Mouse (Mus musculus) liver, embryonic 13.5 days (tissue): ENCODE results near the gene Map1b. TPM values are rescaled to one million over a fixed set of nuclear protein-coding genes. Genes with fewer than 3 reads are reported as not detected.

ENCODE experiments used
- ATAC-seq: fragments of 200-750 bp; cut with Nextera tagmentation; 2 replicates; pipeline ENCODE4 v1.8.0; 2017; ENCODE audit warnings: low read depth, mild to moderate bottlenecking, moderate number of reproducible peaks, moderate library complexity
- DNase-seq: peaks from one replicate; pipeline ENCODE4 v3.0.0; 2022
- H3K27ac ChIP-seq: fragments of 300-500 bp; sonication (generic); 2 replicates; pipeline ENCODE4 v1.5.1; 2015; ENCODE audit warnings: moderate library complexity, mild to moderate bottlenecking, inconsistent platforms
- H3K27me3 ChIP-seq: fragments of 300-500 bp; sonication (generic); 2 replicates; pipeline ENCODE4 v1.6.1; 2015; ENCODE audit warnings: mild to moderate bottlenecking, inconsistent platforms
- H3K36me3 ChIP-seq: fragments of 300-500 bp; sonication (generic); 2 replicates; pipeline ENCODE4 v1.6.1; 2015; ENCODE audit warnings: mild to moderate bottlenecking, inconsistent platforms
- H3K4me1 ChIP-seq: fragments of 300-500 bp; sonication (generic); replicated peaks from 2 replicates; pipeline ENCODE4 v1.6.1; 2015; ENCODE audit warnings: inconsistent platforms
- H3K4me2 ChIP-seq: fragments of 300-500 bp; sonication (generic); 2 replicates; pipeline ENCODE4 v1.6.1; 2015; ENCODE audit warnings: inconsistent platforms, mild to moderate bottlenecking, moderate library complexity
- H3K4me3 ChIP-seq: fragments of 300-500 bp; sonication (generic); replicated peaks from 2 replicates; pipeline ENCODE4 v1.5.1; 2015; ENCODE audit warnings: mild to moderate bottlenecking, inconsistent platforms
- H3K9ac ChIP-seq: fragments of 300-500 bp; sonication (generic); 2 replicates; pipeline ENCODE4 v1.6.1; 2015; ENCODE audit warnings: mild to moderate bottlenecking, inconsistent platforms
- H3K9me3 ChIP-seq: fragments of 300-500 bp; sonication (generic); replicated peaks from 2 replicates; pipeline ENCODE4 v1.6.1; 2016; ENCODE audit warnings: inconsistent platforms
- WGBS: fragments of 180-500 bp; shearing (Covaris S2); methylation state at CpG from one replicate; pipeline ENCODE4 v1.1.7; 2015; ENCODE audit not compliant: insufficient replicate concordance; 5-methylcytosine and 5-hydroxymethylcytosine counted together
- polyA plus RNA-seq: library from polyadenylated mRNA; unstranded; fragments of >200 nt; fragmentation: Nextera tagmentation; extraction: Ambion mirVana; gene quantifications from 2 replicates; pipeline ENCODE4 v1.2.1, GENCODE M21; 2015

Map1b gene
- polyA plus RNA-seq, 1 experiment from 2014 or later: 5.4 TPM

- Histone ChIP-seq H3K9ac (no peak overlapping the region), H3K9me3 (no peaks in the 10 kb centered on the region), H3K4me1 (no peaks in the 10 kb centered on the region), H3K4me2 (no peak overlapping the region), H3K4me3 (no peak overlapping the region), H3K36me3 (no peaks in the 10 kb centered on the region), H3K27me3 (no peaks in the 10 kb centered on the region), H3K27ac (no peak overlapping the region)
- ATAC-seq (no peak), DNase-seq (no peak)
- 68% methylated on average over 10 of the region's 10 CpGs for WGBS
Measured at GRCm38 (mm10) chr13:99484905-99485304, 31.4 kb downstream of the Map1b start.

GRCm38 (mm10) chr13:99483433-99483832 lies 32.9 kb downstream of the Map1b start:
- no peaks in the 10 kb centered on the region for H3K9me3 ChIP-seq
- H3K9ac ChIP-seq: no peak overlapping the region
- H3K4me2 ChIP-seq: no peak overlapping the region
- no peaks in the 10 kb centered on the region for H3K36me3 ChIP-seq
- no peak overlapping the region for H3K27ac ChIP-seq
- no peak for DNase-seq
- no peaks in the 10 kb centered on the region for H3K27me3 ChIP-seq
- no peak overlapping the region for H3K4me3 ChIP-seq
- no peaks in the 10 kb centered on the region for H3K4me1 ChIP-seq
- ATAC-seq: no peak

GRCm38 (mm10) chr13:99475488-99475887 lies 40.9 kb downstream of the Map1b start:
- Histone ChIP-seq H3K9ac (no peak overlapping the region), H3K4me1 (no peaks in the 10 kb centered on the region; the same call in 1 of the 2 replicates), H3K4me2 (no peak overlapping the region), H3K4me3 (no peak overlapping the region), H3K9me3 (no peaks in the 10 kb centered on the region), H3K27ac (no peak overlapping the region), H3K27me3 (no peaks in the 10 kb centered on the region), H3K36me3 (no peaks in the 10 kb centered on the region)
- ATAC-seq: no peak
- no peak for DNase-seq
- 7% methylated on average over 6 of the region's 6 CpGs for WGBS

- Histone ChIP-seq H3K9ac (no peak overlapping the region), H3K36me3 (no peaks in the 10 kb centered on the region), H3K4me2 (no peak overlapping the region), H3K4me1 (no peaks in the 10 kb centered on the region; the same call in 1 of the 2 replicates), H3K4me3 (no peak overlapping the region), H3K27me3 (no peaks in the 10 kb centered on the region), H3K27ac (no peak overlapping the region), H3K9me3 (no peaks in the 10 kb centered on the region)
- WGBS: 9% methylated on average over 5 of the region's 5 CpGs
- no peak for ATAC-seq
- DNase-seq: no peak
Measured at GRCm38 (mm10) chr13:99475033-99475432, 41.3 kb downstream of the Map1b start.

GRCm38 (mm10) chr13:99474108-99474507 lies 42.2 kb downstream of the Map1b start:
- no peaks in the 10 kb centered on the region for H3K36me3 ChIP-seq
- no peaks in the 10 kb centered on the region for H3K9me3 ChIP-seq
- DNase-seq (no peak), ATAC-seq (no peak)
- no peaks in the 10 kb centered on the region; the same call in 1 of the 2 replicates for H3K4me1 ChIP-seq
- no peak overlapping the region for H3K27ac ChIP-seq
- H3K4me3 ChIP-seq: no peak overlapping the region
- no peak overlapping the region for H3K4me2 ChIP-seq
- 80% methylated on average over 7 of the region's 7 CpGs for WGBS
- no peaks in the 10 kb centered on the region for H3K27me3 ChIP-seq
- no peak overlapping the region for H3K9ac ChIP-seq

GRCm38 (mm10) chr13:99472028-99472427 lies 44.3 kb downstream of the Map1b start:
- Histone ChIP-seq H3K9ac (no peak overlapping the region), H3K27me3 (no peaks in the 10 kb centered on the region), H3K4me1 (no peaks in the 10 kb centered on the region; the same call in 1 of the 2 replicates), H3K9me3 (no peaks in the 10 kb centered on the region), H3K4me2 (no peak overlapping the region), H3K27ac (no peak overlapping the region), H3K4me3 (no peak overlapping the region), H3K36me3 (no peaks in the 10 kb centered on the region)
- no peak for DNase-seq
- no peak for ATAC-seq
- WGBS: 62% methylated on average over 9 of the region's 9 CpGs

GRCm38 (mm10) chr13:99470084-99470483 lies 46.3 kb downstream of the Map1b start:
- ATAC-seq: no peak
- no peak overlapping the region for H3K9ac ChIP-seq
- no peaks in the 10 kb centered on the region for H3K27me3 ChIP-seq
- H3K27ac ChIP-seq: no peak overlapping the region
- no peak for DNase-seq
- WGBS: 84% methylated on average over 7 of the region's 7 CpGs
- H3K36me3 ChIP-seq: no peaks in the 10 kb centered on the region
- H3K4me2 ChIP-seq: no peak overlapping the region
- H3K4me3 ChIP-seq: no peak overlapping the region
- no peaks in the 10 kb centered on the region for H3K9me3 ChIP-seq
- no peaks in the 10 kb centered on the region for H3K4me1 ChIP-seq

GRCm38 (mm10) chr13:99468267-99468666 lies 48.1 kb downstream of the Map1b start:
- 58% methylated on average over 2 of the region's 2 CpGs for WGBS
- no peak for ATAC-seq
- Histone ChIP-seq H3K4me3 (no peak overlapping the region), H3K27ac (no peak overlapping the region), H3K9ac (no peak overlapping the region), H3K27me3 (no peaks in the 10 kb centered on the region), H3K36me3 (no peaks in the 10 kb centered on the region), H3K4me2 (no peak overlapping the region), H3K4me1 (no peaks in the 10 kb centered on the region), H3K9me3 (no peaks in the 10 kb centered on the region)
- no peak for DNase-seq

- ATAC-seq (no peak), DNase-seq (no peak)
- Histone ChIP-seq H3K9ac (no peak overlapping the region), H3K36me3 (no peaks in the 10 kb centered on the region), H3K4me1 (no peaks in the 10 kb centered on the region), H3K4me2 (no peak overlapping the region), H3K27ac (no peak overlapping the region), H3K4me3 (no peak overlapping the region), H3K9me3 (no peaks in the 10 kb centered on the region), H3K27me3 (no peaks in the 10 kb centered on the region)
- 60% methylated on average over 6 of the region's 6 CpGs for WGBS
Measured at GRCm38 (mm10) chr13:99466811-99467315, 49.5 kb downstream of the Map1b start.

GRCm38 (mm10) chr13:99466064-99466463 lies 50.3 kb downstream of the Map1b start:
- 44% methylated on average over 2 of the region's 2 CpGs for WGBS
- H3K27ac ChIP-seq: no peak overlapping the region
- DNase-seq (no peak), ATAC-seq (no peak)
- no peaks in the 10 kb centered on the region for H3K27me3 ChIP-seq
- H3K4me1 ChIP-seq: no peaks in the 10 kb centered on the region
- no peak overlapping the region for H3K9ac ChIP-seq
- no peaks in the 10 kb centered on the region for H3K36me3 ChIP-seq
- no peak overlapping the region for H3K4me2 ChIP-seq
- no peak overlapping the region for H3K4me3 ChIP-seq
- no peaks in the 10 kb centered on the region for H3K9me3 ChIP-seq

GRCm38 (mm10) chr13:99464551-99464950 lies 51.8 kb downstream of the Map1b start:
- Histone ChIP-seq H3K36me3 (no peaks in the 10 kb centered on the region), H3K9ac (no peak overlapping the region), H3K4me3 (no peak overlapping the region), H3K27me3 (no peaks in the 10 kb centered on the region), H3K4me2 (no peak overlapping the region), H3K27ac (no peak overlapping the region), H3K9me3 (no peaks in the 10 kb centered on the region), H3K4me1 (no peaks in the 10 kb centered on the region)
- WGBS: 69% methylated on average over 4 of the region's 4 CpGs
- no peak for DNase-seq
- ATAC-seq: no peak

- H3K27ac ChIP-seq: no peak overlapping the region
- H3K4me1 ChIP-seq: no peaks in the 10 kb centered on the region
- H3K9ac ChIP-seq: no peak overlapping the region
- H3K36me3 ChIP-seq: no peaks in the 10 kb centered on the region
- no peaks in the 10 kb centered on the region for H3K9me3 ChIP-seq
- no peak for DNase-seq
- 66% methylated on average over 4 of the region's 4 CpGs for WGBS
- no peaks in the 10 kb centered on the region for H3K27me3 ChIP-seq
- no peak overlapping the region for H3K4me2 ChIP-seq
- no peak for ATAC-seq
- no peak overlapping the region for H3K4me3 ChIP-seq
Measured at GRCm38 (mm10) chr13:99461886-99462285, 54.5 kb downstream of the Map1b start.
